Mouse (Mus musculus): ENCODE data around the gene Milr1. TPM values are rescaled to one million over a fixed set of nuclear protein-coding genes. Genes with fewer than 3 reads are reported as not detected.
"Not testable (repeated sequence)": the region's sequence is repeated elsewhere in the genome, so short reads cannot be mapped to it uniquely, and the experiment has no call there.

The Milr1 gene
- polyA plus RNA-seq, 1 experiment from 2014 or later: 0.51 TPM

DNA sequence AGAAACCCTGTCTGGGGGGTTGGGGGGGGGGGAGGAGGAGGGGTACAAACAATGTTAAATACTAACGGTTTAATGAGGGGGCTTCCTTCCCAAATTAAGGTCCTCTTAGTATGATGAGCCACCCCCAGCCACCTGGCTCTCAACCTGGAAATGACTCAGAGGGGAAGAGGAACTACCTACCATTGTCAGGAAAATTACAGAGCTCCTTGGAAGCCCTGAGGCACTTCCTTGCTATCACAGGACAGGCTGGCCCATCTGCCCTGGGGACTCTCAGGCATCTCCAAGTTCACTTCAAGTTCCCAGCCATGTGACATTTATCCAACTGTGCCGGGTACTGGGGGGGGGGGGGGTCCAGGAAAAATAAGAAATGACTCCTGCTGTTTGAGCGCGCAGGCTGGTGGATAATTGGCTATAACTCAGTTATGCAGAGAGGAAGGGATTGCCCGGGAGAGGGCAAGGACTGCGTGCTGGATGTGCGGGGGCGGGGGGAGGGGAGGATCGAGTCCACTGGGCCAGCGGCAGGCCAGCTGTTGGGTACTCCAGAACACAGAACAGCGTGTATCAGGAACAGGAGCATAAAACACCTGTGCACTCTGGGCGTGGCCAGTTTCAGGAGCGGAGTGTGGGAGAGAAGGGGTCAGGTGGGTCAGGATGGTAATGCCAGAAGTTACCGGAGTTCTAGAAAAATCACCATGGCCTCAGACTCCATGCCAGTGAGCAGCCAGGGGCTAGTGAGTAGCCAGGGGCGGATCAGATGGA, 41.6 kb upstream of the Milr1 start:
- no peaks in the 10 kb centered on the region for H3K27me3 ChIP-seq (ENCODE audit: control insufficient read depth, insufficient read depth, low read length)
- no peak for ATAC-seq (ENCODE audit: low read depth)
- H3K9me3 ChIP-seq (ENCODE audit: control insufficient read depth, low read length): no peaks in the 10 kb centered on the region
- H3K27ac ChIP-seq (ENCODE audit: low read depth, low read length): no peak overlapping the region
- H3K4me1 ChIP-seq (ENCODE audit: control insufficient read depth, insufficient read depth, low read length): no peaks in the 10 kb centered on the region
- 35% methylated on average over 15 of the region's 15 CpGs for WGBS
- H3K9ac ChIP-seq (replicated peaks; ENCODE audit: low read depth, low read length): no peak overlapping the region
- no peak overlapping the region for H3K4me2 ChIP-seq (ENCODE audit: low read depth, low read length)
- H3K36me3 ChIP-seq (ENCODE audit: control insufficient read depth, insufficient read depth, low read length): no peaks in the 10 kb centered on the region
- H3K4me3 ChIP-seq (ENCODE audit: low read depth, low read length): no peak overlapping the region

DNA sequence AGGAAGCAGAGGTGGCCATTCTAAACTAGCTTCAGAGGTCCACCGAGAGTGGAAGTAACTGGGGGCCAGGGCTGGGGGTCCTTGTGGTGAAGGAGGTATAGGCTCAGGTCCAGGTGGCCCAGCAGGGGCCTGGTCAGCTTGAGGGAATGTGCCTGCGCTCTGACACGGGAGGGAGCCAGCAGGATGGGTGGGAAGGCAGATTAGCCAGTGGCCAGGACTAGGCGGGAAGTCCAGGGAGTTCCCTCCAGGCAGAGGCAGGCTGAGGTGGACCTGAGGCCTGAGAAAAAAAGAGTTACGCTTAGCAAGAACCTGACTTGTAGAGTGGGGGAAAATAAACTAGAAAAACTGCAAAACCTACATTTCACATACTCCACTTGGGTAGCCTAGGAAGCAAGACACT, 40.2 kb upstream of the Milr1 start:
- H3K4me2 ChIP-seq (ENCODE audit: low read depth, low read length): no peak overlapping the region
- H3K9me3 ChIP-seq (ENCODE audit: control insufficient read depth, low read length): no peaks in the 10 kb centered on the region
- no peak overlapping the region for H3K27ac ChIP-seq (ENCODE audit: low read depth, low read length)
- H3K36me3 ChIP-seq (ENCODE audit: control insufficient read depth, insufficient read depth, low read length): no peaks in the 10 kb centered on the region
- H3K4me1 ChIP-seq (ENCODE audit: control insufficient read depth, insufficient read depth, low read length): no peaks in the 10 kb centered on the region
- no peak overlapping the region for H3K9ac ChIP-seq (replicated peaks; ENCODE audit: low read depth, low read length)
- WGBS: 72% methylated on average over 5 of the region's 5 CpGs
- H3K27me3 ChIP-seq (ENCODE audit: control insufficient read depth, insufficient read depth, low read length): no peaks in the 10 kb centered on the region
- no peak for ATAC-seq (ENCODE audit: low read depth)
- no peak overlapping the region for H3K4me3 ChIP-seq (ENCODE audit: low read depth, low read length)

DNA sequence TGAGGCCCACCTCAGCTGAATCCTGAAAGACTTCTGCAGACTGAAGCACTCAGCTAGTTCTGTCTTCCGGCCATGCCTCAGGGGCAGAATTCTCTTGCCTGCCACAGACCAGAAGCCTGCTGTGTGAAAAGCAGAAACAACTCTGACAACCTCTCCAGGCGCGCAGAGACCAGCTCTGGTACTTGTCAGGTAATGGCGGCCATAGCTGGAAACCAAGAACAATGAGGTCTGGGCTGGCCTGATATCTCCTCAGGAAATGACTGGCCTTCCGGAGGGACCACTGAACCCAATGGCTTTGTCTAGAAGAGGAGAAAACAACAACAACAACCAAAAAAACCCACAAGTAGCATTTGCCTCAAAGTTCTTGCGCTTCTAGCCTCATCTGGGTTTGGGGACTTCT, 36.0 kb upstream of the Milr1 start:
- 83% methylated on average over 6 of the region's 6 CpGs for WGBS
- H3K4me3 ChIP-seq (ENCODE audit: low read depth, low read length): no peak overlapping the region
- H3K4me2 ChIP-seq (ENCODE audit: low read depth, low read length): no peak overlapping the region; the same call in 1 of the 2 replicates
- no peak for ATAC-seq (ENCODE audit: low read depth)
- no peaks in the 10 kb centered on the region for H3K27me3 ChIP-seq (ENCODE audit: control insufficient read depth, insufficient read depth, low read length)
- no peaks in the 10 kb centered on the region for H3K4me1 ChIP-seq (ENCODE audit: control insufficient read depth, insufficient read depth, low read length)
- no peaks in the 10 kb centered on the region for H3K36me3 ChIP-seq (ENCODE audit: control insufficient read depth, insufficient read depth, low read length)
- no peak overlapping the region for H3K9ac ChIP-seq (replicated peaks; ENCODE audit: low read depth, low read length)
- no peak overlapping the region for H3K27ac ChIP-seq (ENCODE audit: low read depth, low read length)
- no peaks in the 10 kb centered on the region for H3K9me3 ChIP-seq (ENCODE audit: control insufficient read depth, low read length)

DNA sequence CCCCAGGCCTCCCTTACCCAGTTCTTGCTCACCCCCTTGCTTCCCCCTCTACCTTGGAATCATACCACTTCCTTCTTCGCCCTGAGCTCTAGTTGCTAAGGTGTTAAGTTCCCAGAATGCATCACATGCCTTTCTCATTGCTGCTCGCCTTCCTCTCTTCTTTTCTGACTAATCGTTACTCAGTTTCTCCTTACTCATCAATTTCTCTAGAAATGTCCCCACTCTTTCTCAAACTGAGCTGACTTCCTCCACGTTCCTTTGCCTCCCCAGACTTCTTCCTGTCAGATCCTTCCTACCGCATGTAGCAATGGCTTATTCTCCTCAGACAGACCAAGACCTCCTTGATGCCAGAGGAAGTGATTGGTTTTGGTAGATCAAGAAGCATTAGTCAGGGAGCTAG, 34.5 kb upstream of the Milr1 start:
- 80% methylated on average over 5 of the region's 5 CpGs for WGBS
- Histone ChIP-seq H3K36me3 (ENCODE audit: control insufficient read depth, insufficient read depth, low read length) (no peaks in the 10 kb centered on the region), H3K9me3 (ENCODE audit: control insufficient read depth, low read length) (no peaks in the 10 kb centered on the region), H3K9ac (replicated peaks; ENCODE audit: low read depth, low read length) (no peak overlapping the region), H3K4me2 (ENCODE audit: low read depth, low read length) (no peak overlapping the region), H3K4me1 (ENCODE audit: control insufficient read depth, insufficient read depth, low read length) (no peaks in the 10 kb centered on the region), H3K27me3 (ENCODE audit: control insufficient read depth, insufficient read depth, low read length) (no peaks in the 10 kb centered on the region), H3K4me3 (ENCODE audit: low read depth, low read length) (no peak overlapping the region), H3K27ac (ENCODE audit: low read depth, low read length) (no peak overlapping the region)
- no peak for ATAC-seq (ENCODE audit: low read depth)

DNA sequence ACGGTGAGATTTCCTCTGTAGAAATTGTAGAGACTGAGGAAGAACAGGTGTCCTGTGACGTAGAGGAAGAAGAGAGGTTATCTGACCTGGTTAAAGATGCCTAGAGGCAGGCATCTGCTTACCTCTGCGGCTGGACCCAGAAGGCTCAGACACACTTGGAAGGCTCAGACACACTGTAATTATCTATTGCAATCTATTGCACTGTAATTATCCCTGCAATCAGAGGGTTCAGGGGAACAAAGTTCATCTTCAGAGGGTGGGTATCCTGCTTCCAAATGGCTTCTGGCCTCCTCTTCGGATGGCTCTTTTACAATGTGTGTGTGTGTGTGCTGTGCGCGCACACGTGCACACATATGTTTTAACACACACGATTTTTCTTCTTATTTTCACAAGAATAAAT, 30.6 kb upstream of the Milr1 start:
- no peaks in the 10 kb centered on the region for H3K36me3 ChIP-seq (ENCODE audit: control insufficient read depth, insufficient read depth, low read length)
- ATAC-seq (ENCODE audit: low read depth): no peak
- H3K27ac ChIP-seq (ENCODE audit: low read depth, low read length): no peak overlapping the region
- H3K27me3 ChIP-seq (ENCODE audit: control insufficient read depth, insufficient read depth, low read length): no peaks in the 10 kb centered on the region
- no peak overlapping the region for H3K4me3 ChIP-seq (ENCODE audit: low read depth, low read length)
- no peaks in the 10 kb centered on the region for H3K9me3 ChIP-seq (ENCODE audit: control insufficient read depth, low read length)
- no peaks in the 10 kb centered on the region for H3K4me1 ChIP-seq (ENCODE audit: control insufficient read depth, insufficient read depth, low read length)
- WGBS: 84% methylated on average over 8 of the region's 8 CpGs
- H3K9ac ChIP-seq (replicated peaks; ENCODE audit: low read depth, low read length): no peak overlapping the region
- H3K4me2 ChIP-seq (ENCODE audit: low read depth, low read length): no peak overlapping the region

DNA sequence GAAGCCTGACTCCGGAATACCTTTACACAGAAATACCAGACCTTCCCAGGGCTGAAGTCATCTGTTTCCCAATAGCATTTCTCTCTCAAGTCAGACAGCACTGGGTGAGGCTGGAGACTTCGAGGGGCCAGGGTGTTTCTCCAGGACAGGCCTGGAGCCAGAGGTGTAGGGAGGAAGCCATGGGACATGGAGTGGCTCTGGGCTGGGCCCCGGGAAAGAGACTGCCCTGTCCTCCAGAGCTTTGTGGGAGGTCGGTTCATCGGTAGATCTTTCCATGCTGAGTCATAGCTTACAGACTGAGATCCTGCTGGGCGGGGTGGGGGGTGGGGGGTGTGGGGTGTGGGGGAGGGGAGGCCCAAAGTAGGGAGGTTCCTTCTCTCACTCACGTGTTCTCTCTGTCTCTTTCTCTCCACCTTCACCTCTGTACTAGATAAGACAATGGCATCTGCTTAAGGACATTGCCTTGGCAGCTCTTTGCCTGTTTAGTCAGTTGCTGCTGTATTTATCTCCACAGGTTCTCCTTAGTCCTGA, 28.1 kb upstream of the Milr1 start:
- no peak overlapping the region for H3K4me3 ChIP-seq (ENCODE audit: low read depth, low read length)
- no peaks in the 10 kb centered on the region for H3K9me3 ChIP-seq (ENCODE audit: control insufficient read depth, low read length)
- no peaks in the 10 kb centered on the region for H3K27me3 ChIP-seq (ENCODE audit: control insufficient read depth, insufficient read depth, low read length)
- no peak overlapping the region for H3K9ac ChIP-seq (replicated peaks; ENCODE audit: low read depth, low read length)
- no peak overlapping the region for H3K27ac ChIP-seq (ENCODE audit: low read depth, low read length)
- no peaks in the 10 kb centered on the region for H3K36me3 ChIP-seq (ENCODE audit: control insufficient read depth, insufficient read depth, low read length)
- ATAC-seq (ENCODE audit: low read depth): no peak
- no peak overlapping the region for H3K4me2 ChIP-seq (ENCODE audit: low read depth, low read length)
- WGBS: 7% methylated on average over 6 of the region's 7 CpGs
- no peaks in the 10 kb centered on the region for H3K4me1 ChIP-seq (ENCODE audit: control insufficient read depth, insufficient read depth, low read length)

DNA sequence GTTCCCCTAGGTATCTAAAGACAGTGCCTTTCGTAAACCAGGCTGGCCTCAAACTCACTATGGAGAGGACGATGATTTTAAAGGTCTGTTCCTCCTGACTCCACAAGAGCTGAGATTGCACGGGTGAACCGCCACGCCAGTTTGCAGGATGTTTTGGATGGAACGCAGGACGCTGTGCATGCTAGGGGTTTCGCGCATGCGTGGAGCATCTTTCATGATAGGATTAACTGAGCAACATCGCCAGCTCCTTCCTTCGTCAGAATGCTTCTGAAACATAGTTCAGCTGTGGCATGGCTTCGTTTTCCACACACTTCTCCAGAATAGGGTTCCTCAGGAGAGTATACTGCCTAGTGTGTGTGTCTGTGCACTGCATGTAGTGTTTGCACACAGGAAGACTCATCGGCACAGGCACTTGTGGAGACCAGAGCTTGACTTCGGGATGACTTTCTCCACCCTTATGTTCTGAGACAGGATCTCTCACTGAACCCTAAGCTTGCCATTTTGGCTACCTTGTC, 27.4 kb upstream of the Milr1 start:
- H3K4me2 ChIP-seq (ENCODE audit: low read depth, low read length): no peak overlapping the region
- no peak for ATAC-seq (ENCODE audit: low read depth)

DNA sequence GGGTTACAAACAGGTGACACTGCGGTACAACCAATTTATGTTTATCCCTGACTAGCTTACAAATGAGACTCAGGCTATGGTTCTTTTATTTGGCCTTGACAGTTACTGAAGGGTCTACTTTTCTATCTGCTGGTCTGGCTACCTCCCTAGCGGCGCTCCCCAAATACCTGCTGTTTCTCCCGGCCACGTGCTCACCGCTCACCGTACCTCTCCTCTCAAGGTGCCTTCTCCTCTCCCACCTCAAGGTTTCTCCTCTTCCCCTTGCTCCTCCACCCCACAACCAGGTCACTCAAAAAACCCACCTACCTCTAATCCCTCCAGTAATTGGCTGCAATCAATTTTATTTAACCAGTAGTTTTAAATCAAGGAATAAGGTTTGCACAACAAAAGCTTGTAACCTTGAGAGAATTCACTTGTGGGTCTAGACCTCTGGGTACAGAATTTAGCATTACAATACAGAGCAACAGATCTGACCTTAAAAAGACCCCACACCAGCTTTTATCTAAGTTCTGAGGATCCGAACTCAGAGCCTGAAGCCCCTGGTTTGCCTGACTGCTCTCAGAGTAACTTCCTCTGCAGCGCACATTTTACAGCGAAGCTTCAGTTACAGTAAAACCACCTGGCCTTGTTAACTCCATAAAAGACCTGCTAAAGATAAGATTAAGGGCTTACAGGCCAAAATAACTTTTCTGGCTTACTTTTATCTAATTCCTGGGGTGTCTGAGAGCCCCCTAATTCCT, 26.7 kb upstream of the Milr1 start:
- WGBS: 85% methylated on average over 10 of the region's 10 CpGs
- Histone ChIP-seq H3K4me2 (ENCODE audit: low read depth, low read length) (no peak overlapping the region), H3K36me3 (ENCODE audit: control insufficient read depth, insufficient read depth, low read length) (no peaks in the 10 kb centered on the region), H3K4me3 (ENCODE audit: low read depth, low read length) (no peak overlapping the region), H3K27me3 (ENCODE audit: control insufficient read depth, insufficient read depth, low read length) (no peaks in the 10 kb centered on the region), H3K9me3 (ENCODE audit: control insufficient read depth, low read length) (no peaks in the 10 kb centered on the region), H3K4me1 (ENCODE audit: control insufficient read depth, insufficient read depth, low read length) (no peaks in the 10 kb centered on the region), H3K9ac (replicated peaks; ENCODE audit: low read depth, low read length) (no peak overlapping the region), H3K27ac (ENCODE audit: low read depth, low read length) (no peak overlapping the region)
- ATAC-seq (ENCODE audit: low read depth): no peak

More for the DNA sequence above, 27.4 kb upstream of the Milr1 start:
- Histone ChIP-seq H3K27me3 (ENCODE audit: control insufficient read depth, insufficient read depth, low read length) (no peaks in the 10 kb centered on the region), H3K4me3 (ENCODE audit: low read depth, low read length) (no peak overlapping the region), H3K4me1 (ENCODE audit: control insufficient read depth, insufficient read depth, low read length) (no peaks in the 10 kb centered on the region), H3K36me3 (ENCODE audit: control insufficient read depth, insufficient read depth, low read length) (no peaks in the 10 kb centered on the region), H3K9ac (replicated peaks; ENCODE audit: low read depth, low read length) (no peak overlapping the region), H3K9me3 (ENCODE audit: control insufficient read depth, low read length) (no peaks in the 10 kb centered on the region), H3K27ac (ENCODE audit: low read depth, low read length) (no peak overlapping the region)
- 76% methylated on average over 15 of the region's 15 CpGs for WGBS

DNA sequence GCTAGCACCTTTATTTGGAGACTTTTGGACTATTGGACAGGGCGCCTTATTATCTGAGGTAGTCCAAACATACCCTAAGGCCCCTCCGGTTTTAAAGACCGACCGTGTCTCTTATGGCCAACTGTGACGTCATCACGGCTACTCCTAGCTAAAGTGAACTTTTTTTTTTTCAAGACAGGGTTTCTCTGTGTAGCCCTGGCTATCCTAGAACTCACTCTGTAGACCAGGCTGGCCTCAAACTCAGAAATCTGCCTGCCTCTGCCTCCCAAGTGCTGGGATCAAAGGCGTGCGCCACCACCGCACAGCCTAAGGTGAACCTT, 26.1 kb upstream of the Milr1 start:
- not testable (repeated sequence) for H3K27ac ChIP-seq (ENCODE audit: low read depth, low read length); H3K9ac ChIP-seq (replicated peaks; ENCODE audit: low read depth, low read length); H3K27me3 ChIP-seq (ENCODE audit: control insufficient read depth, insufficient read depth, low read length); H3K4me3 ChIP-seq (ENCODE audit: low read depth, low read length); H3K4me1 ChIP-seq (ENCODE audit: control insufficient read depth, insufficient read depth, low read length); ATAC-seq (ENCODE audit: low read depth); H3K36me3 ChIP-seq (ENCODE audit: control insufficient read depth, insufficient read depth, low read length); H3K9me3 ChIP-seq (ENCODE audit: control insufficient read depth, low read length); H3K4me2 ChIP-seq (ENCODE audit: low read depth, low read length)
- 96% methylated on average over 9 of the region's 9 CpGs for WGBS

All from neural tube, embryonic 14.5 days (tissue).